Mouse (Mus musculus): Measurements from ENCODE around the gene Prrg3. TPM values are rescaled to one million over a fixed set of nuclear protein-coding genes. Genes with fewer than 3 reads are reported as not detected.
"Not testable (repeated sequence)": the region's sequence is repeated elsewhere in the genome, so short reads cannot be mapped to it uniquely, and the experiment has no call there.

The Prrg3 gene
- total RNA-seq (2021), result 10 to 100 TPM; 22.8 to 25.8 TPM
- long read RNA-seq, experiment 1, full-length matches to known transcripts, result 2 of 5 reads
- long read RNA-seq, experiment 1, partial matches to known transcripts, result 0 of 5 reads
- long read RNA-seq, experiment 1, other reads (novel, unspliced or antisense), result 3 of 5 reads
- long read RNA-seq, experiment 2, partial matches to known transcripts, result 0 of 6 reads
- long read RNA-seq, experiment 2, other reads (novel, unspliced or antisense), result 4 of 6 reads

DNA sequence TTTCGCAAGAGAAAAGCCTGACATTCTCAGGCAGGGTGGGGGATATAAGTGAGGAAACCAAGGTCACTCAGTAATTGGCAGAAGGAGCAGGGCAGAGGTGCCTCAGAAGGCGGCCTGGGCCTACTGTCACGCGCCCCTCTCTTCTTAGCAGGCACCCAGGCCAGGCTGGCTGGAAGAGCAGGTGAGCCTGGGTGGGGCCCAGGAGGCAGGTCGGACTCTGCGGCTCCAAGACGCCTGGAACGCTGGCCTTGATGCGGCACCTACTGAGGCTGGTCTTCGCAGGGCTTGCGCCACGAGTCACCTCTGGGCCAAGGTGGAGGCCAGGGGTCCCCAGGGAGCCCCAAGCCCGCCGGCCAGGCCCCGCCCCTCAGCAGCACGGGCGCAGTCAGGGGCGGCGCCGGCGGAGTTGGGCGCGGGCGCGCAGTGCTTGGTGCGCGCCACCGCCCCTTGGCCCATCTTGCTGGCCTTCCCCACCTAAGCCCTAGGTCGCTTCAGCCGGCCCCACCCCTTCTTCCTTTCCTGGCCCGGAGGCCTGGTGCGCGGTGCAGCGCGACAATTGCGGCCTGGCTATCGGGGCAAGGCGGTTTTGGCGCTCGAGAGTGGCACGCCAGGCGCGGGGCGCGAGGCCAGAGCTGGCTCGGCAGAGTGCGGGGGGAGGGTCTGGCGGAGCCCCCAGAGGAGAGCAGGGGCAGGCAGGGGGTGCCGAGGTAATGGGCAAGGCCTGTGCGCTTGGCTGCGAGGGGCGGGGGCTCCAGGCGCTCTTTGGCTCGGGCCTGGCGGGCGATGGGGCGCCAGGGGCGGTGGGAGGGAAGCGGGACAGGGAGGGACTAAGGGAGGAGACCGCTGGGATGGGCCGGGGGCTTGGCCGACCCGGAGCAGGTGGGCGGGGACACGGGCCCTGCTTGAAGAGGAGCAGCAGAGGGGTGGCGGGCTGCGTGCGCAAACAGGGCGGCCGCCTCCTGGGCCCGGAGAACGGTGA lies at the start of gene Prrg3:
Gene Prrg3, plus strand, starts transcription at position 552 of the 979 bp plus-strand sequence.
- DNase-seq (ENCODE audit: low spot score in 2 of 2), result peak in 1 of 2 experiments; percentile 9

DNA sequence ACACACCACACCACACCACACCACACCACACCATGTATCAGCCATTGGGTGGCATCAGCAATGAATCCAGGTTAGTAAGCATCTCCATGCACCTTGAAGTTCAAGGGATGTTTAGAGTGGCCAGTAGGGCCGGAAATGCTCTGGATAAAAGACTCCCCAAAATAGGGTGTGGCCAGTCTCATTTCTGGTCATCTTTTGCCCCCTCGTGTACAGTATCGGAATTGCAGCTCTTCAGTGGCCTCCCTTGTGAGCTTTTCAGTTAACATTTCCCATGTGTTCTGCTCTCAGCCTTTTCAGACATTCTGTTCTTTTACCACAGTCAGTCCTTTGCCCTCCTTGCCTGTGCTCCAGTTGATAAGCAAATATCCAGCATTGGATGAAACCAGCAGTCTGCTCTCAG lies 15.8 kb upstream of the Prrg3 start:
- DNase-seq (ENCODE audit: low spot score in 2 of 2), result peak in 1 of 2 experiments; percentile 45

DNA sequence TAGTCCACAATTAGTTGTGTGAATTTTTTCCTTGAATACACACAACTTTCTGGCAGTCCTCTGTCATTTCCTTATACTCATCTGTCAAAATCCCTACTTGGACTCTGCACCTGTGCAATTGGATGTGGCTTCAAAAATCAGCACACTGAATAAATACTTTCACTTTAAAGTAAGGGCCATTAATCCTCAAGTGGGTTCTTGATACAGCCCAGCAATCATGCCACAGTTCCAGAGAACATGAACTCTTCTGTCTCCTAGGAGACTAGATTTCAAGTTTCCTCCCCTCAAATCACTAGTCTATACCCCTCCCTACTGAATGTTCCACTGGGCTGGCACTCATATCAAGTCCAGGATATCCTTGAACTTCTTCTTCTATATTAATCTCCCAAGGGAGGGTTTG lies 4.1 kb upstream of the Prrg3 start:
- no peak for DNase-seq (ENCODE audit: low spot score in 2 of 2)

DNA sequence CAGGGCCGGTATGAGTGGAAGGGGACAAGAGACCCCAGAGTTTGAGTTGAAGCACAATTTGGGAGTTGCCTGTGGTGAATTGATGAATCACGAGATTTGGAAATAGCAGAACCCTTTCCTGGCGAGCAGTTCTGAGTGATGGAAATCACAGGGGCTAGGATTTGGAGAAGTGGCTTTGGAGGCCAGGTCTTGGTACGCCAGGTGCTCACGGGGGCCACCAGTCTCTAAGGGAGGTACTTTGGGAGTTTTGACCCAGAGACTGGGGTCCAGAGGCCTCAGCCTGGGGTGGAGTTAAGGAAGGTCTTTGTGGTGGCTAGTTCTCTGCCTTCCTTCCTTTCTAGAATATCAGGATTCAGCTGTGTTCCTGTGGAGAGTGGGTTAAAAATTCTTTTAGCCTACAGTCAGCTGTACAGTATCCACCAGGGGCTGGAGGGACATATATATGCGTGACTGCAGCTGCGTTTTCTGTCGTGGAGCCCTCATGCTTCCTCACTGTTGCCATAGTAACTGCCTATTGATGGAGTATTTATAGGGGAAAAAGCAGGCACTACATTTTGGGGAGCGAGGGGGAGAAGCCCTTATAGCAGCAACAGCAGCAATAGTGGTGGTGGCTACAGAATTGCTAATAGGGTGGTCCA lies 970 bp downstream of the Prrg3 start:
- no peak for DNase-seq (ENCODE audit: low spot score in 2 of 2)

DNA sequence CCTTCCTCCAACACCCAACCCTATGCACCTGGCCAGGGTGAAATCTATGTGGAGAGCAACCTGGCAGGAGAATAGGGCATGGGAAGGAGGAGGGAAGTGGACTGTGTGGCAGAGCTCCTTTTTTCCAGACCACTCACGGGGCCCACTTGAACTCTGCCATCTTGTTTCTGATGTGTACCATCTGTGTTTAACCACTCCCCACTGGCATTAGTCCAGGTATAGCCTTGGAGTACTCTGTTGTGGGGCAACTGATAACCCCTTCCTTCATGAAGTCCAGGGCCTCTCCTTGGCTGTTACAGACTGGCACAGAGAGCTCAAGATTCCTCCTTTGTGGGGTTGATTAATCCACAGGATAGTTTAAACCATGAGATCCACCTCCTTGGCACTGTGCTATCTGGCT lies 5.8 kb downstream of the Prrg3 start:
- no peak for DNase-seq (ENCODE audit: low spot score in 2 of 2)

DNA sequence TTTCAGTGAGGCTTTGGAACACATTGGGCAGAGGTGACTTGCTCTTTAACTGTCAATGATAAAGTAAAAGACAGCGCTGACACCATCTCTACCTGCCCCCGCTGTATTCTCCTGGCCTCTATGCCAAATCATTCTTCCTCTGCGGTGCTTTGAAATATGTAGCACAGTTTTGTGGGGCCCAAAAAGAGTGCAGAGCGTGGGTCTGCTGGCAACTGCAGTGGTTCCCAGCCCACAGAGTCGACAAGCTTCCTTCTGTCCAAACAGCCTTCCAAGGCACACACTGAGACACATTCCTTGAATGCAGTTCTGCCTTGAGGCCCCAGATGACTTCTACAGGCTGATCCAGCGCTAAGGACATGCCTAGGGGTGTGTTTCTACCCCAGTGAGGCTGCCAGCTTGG lies 6.4 kb downstream of the Prrg3 start:
- DNase-seq (ENCODE audit: low spot score in 2 of 2), result no peak

DNA sequence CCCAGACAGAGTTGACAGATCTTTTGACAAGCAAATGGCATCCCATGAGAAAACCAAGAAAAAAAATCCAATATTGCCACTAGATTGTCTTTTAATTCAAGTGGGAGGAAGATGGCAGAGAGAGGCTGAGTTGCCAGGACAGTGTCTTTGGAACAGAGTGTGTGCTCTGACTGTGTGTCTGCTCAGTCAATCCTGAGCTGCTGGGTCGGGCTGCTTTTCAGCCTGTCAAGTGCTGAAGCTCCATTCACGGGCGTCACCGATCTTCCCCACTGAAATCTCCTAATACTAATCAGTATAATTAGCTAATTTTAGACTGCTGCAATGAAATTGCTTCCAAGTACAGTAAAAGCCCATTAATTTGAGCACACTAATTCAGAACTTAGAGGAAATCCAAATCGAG lies 8.9 kb downstream of the Prrg3 start:
- no peak for DNase-seq (ENCODE audit: low spot score in 2 of 2)

DNA sequence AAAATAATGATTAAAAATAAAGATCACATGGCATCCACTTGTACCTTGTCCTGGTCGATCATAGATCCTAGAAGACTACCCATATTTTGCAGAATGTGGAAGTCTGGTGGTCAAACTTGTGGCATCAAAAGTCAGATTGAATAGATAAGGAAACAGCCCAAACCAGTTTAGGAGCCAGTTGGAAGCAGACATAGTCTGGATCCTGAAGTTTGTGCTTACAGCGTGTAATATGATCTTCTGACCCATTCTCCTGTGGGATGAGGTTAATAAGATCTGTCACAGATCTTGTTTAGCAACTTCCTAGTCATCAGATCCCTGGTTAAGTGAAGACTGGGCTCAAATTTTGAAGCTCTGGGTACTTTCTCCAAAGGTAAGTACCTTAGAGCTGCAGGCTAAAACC lies 10.3 kb downstream of the Prrg3 start, which contains the start of gene Fate1:
Gene Fate1, plus strand, starts transcription at position 301 of the 400 bp plus-strand sequence.
- DNase-seq (ENCODE audit: low spot score in 2 of 2), result no peak

DNA sequence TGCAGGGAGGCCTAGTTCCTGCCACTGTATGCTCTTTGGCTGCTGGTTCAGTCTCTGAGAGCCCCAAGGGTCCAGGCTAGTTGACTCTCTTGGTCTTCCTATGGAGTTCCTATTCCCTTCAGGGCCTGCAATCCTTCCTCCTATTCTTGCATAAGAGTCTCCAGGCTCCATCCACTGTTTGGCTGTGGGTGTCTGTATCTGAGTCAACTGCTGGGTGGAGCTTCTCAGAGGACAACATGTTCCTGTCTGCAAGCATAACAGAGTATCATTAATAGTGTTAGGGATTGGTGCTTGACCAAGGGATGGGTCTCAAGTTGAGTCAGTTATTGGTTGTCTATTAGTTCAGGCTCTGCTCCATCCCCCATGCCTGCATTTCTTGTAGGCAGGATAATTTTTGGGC lies 15.3 kb downstream of the Prrg3 start:
- not testable (repeated sequence) for DNase-seq (ENCODE audit: low spot score in 2 of 2)

DNA sequence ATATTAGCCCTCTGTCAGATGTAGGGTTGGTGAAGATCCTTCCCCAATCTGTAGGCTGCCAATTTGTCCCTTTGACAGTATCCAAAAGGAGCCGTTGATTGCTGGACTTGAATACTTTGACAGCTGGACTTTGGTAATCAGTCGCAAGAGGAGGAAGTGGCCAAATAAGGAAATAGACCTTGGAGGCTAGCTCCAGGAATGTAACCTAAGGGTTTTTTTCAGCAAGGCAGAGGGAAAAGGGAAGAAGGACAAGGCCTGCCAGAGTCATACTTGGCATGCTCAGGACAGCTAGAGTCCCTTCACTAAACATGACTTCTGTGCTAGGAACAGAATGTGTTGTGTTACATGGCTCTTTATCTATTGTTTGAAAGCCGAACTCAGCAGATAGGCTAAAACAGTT lies 18.0 kb downstream of the Prrg3 start:
- DNase-seq (ENCODE audit: low spot score in 2 of 2), result no peak

DNA sequence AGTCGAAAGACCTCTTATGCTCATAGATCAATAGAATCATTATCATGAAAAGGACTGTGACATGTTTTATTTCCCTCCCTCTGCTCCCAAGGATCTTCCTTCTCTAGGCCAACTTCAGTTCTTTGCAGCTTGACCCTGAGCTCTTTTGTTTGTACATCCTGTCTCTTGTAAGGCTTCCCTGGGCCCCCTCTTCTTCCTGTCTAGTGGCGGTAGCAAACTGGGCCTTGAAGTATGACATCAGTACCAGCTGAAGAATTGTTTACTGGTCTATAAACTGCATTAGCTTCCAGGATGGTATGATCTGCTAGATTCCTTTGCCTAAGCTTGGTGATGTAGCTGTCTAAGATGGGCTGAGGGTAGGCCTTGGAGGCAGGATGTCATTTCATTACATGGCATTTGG lies 18.9 kb downstream of the Prrg3 start:
- no peak for DNase-seq (ENCODE audit: low spot score in 2 of 2)

DNA sequence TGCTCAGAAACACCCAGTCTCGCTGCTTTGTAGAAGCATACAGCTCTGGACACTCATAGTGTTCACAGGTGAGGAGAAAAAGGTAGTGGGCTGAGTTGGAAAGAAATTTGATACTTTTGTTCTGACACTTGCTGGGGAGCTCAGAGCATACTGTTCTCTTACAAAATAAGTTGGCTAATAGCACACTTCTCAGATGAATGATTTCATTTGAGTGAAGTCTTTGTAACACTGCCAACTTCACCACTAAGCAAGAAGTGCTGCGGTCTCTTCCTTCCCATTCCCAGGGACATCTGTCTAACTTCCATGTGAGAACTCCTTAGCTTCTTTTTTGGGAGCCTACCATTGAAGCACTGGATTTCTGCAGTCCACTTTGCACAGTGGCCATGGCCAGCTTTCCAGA lies 20.8 kb downstream of the Prrg3 start:
- DNase-seq (ENCODE audit: low spot score in 2 of 2), result no peak

DNA sequence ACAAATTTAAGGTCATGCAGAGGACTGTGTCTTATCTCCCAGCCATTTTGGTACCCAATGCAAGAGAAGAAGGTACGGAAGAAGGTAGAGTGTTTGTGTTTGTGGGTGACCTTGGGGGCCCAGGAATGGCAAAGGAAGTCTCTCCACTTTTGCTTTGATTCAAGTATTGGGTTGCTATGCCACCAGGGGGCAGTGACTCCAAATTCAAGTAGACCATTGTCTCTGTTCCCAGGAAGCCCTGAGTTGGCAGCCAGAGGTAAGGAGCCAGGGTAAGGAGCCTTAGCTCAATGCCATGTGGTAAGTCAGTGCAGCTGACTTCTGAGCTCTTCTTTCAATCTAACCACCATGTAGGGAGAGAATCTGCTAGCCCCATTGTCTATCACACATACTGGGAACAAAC lies 21.4 kb downstream of the Prrg3 start:
- DNase-seq (ENCODE audit: low spot score in 2 of 2), result no peak

DNA sequence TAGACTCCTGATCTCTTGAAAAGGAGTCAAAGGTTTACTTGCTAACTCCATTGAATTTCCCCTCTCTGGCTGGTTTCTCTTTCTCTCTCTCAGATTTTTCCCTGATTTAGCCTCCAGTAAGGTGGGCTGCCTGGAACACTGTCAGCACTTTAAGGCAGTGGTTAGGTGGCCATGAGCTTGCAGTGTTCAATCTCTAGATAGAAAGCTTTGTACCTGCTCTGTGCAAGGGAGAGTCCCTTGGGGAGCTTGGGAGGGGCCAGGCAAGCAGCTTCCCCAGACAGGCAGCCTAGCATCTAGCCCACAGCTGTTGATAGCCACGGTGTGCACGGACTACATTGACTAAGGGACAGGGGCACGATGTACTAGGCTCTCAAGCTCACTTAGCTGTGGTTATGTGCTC lies 29.1 kb downstream of the Prrg3 start, which contains the start of gene Cnga2:
Gene Cnga2, plus strand, starts transcription at position 301 of the 400 bp plus-strand sequence.
- no peak for DNase-seq (ENCODE audit: low spot score in 2 of 2)

DNA sequence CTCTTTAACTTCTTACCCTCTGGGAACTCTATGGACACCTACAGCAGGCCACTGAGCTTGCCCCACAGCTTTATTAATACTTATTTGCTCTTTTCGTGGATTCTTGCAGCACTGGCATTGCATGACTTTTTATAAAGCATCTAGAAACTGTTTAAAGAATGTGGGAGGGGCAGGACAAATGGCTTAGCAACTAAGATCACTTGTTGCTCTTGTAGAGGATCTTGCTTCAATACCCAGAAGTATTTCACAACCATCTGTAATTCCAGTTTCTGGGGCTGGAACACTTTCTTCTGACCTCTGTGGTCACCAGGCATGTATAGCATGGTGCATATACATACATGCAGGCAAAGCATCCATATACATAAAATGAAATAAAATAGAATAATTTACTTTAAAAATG lies 33.5 kb downstream of the Prrg3 start:
- no peak for DNase-seq (ENCODE audit: low spot score in 2 of 2)

DNA sequence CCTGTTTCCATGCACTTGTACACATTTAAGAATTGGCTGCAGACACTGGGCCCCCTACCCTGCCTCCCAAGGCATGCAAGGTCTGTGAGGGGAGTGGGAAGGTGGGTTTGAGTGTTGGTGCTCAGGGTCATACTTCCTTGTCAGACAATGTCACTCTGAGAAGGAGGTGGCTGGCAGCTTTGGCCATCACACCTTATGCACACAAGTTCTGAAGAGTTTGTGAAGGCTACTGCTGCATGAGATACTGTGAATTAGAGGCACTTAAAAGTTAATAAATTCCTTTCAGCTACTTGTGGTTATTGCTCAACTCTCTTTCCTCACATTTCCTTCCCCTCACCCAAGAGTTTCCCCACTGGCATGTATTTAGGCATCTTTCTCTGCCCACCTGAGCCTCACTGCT lies 47.5 kb downstream of the Prrg3 start:
- no peak for DNase-seq (ENCODE audit: low spot score in 2 of 2)

DNA sequence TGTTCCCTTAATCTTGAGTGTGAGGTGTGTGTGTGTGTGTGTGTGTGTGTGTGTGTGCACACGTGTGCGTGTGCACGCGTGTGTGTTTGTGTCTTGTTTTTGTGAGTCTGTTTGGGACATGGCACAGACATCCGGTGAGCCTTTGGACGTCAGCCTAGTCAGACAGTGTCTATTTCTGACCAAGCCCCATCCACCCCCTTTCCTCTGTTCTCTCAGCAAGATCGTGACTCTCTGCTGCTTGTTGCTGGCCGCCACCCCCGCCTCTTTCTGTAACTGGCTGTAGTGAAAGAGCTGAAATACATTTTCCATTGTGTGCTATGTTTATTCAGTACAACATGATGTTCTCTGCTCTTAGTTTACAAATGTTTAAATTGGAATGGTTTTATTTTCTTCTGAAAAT lies 49.8 kb downstream of the Prrg3 start:
- DNase-seq (ENCODE audit: low spot score in 2 of 2), result peak in 1 of 2 experiments; percentile 6

DNA sequence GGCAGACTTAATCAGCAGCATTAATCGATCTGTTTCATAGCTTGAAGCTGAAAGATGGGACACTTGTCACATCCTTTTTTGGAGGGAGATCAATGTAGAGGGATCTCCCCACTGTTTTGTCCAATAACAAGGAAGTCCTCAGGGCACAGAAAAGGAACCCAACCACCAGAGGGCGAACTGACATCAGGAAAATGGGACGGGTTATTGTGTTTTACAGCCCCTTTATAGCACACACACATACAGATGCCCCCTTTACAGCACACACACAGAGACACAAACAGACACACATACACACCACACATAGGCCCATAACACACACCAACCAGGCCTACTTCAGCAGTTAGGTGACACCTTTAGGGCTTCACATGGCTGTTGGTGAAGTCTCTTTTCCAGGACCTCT lies 50.4 kb downstream of the Prrg3 start:
- peak; percentile 21 to 28 for DNase-seq (ENCODE audit: low spot score in 2 of 2)

DNA sequence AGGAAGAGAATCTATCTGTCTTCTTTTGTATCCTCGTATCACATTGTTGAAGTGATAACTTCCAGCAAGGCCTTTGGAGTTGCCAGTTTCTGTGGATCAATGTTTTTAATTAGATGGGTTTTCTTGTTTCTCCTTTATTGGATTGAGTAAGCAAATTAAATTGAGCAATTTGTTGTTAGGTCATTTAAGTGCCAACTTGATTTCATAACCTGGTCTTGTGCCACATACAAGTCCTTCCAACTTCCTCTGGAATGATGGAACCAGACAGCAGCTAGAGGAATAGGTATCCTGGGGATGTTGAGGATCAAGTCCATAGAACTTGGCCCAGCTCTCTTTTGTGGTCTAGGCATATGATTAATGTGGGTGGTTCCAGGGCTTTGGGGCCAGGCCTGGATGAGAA lies 59.8 kb downstream of the Prrg3 start:
- no peak for DNase-seq (ENCODE audit: low spot score in 2 of 2)
